Mouse (Mus musculus): ENCODE data around the gene Tmc8. TPM values are rescaled to one million over a fixed set of nuclear protein-coding genes. Genes with fewer than 3 reads are reported as not detected.

The Tmc8 gene
- polyA plus RNA-seq, 1 experiment, result 59.6 TPM

- TF ChIP-seq POLR2A (IDR thresholded peaks at IDR 0.05; ENCODE audit: low read depth, low read length) (no peak; the same call in 1 of the 2 replicates), CTCF (IDR thresholded peaks at IDR 0.05; ENCODE audit: extremely low read depth, insufficient read length, insufficient replicate concordance, low read depth, low read length) (no peak)
These were observed 43.6 kb downstream of the Tmc8 start, which contains the start of the genes Afmid and Tk1 for GRCm38 (mm10) chr11:117825333-117826101. Afmid (plus strand) TSS chr11:117825924. Tk1 (minus strand) TSS chr11:117826092.

GRCm38 (mm10) chr11:117826164-117826563 is 44.3 kb downstream of the Tmc8 start:
- no peak for TF ChIP-seq POLR2A (IDR thresholded peaks at IDR 0.05; ENCODE audit: low read depth, low read length)
- TF ChIP-seq CTCF (IDR thresholded peaks at IDR 0.05; ENCODE audit: extremely low read depth, insufficient read length, insufficient replicate concordance, low read depth, low read length), result no peak
- Histone ChIP-seq H3K27me3 (ENCODE audit: control insufficient read depth, insufficient read depth, low read length) (no peaks in the 10 kb centered on the region), H3K4me3 (ENCODE audit: low read depth, low read length) (peak overlapping the region; percentile 67), H3K4me1 (ENCODE audit: control insufficient read depth, insufficient read depth, insufficient read length, low read length) (peaks cover 56% of the 10 kb centered on the region), H3K36me3 (ENCODE audit: control insufficient read depth, insufficient read depth, low read length) (0 out of 2 replicates have a peak, but pooled peaks cover 2% of the 10 kb centered on the region), H3K27ac (ENCODE audit: insufficient read depth, low read depth, low read length) (peak overlapping the region; percentile 56)
- 26% methylated on average over 5 of the region's 5 CpGs for WGBS

More at GRCm38 (mm10) chr11:117825333-117826101, 43.6 kb downstream of the Tmc8 start, which contains the start of the genes Afmid and Tk1:
- 1% methylated on average over 34 of the region's 34 CpGs for WGBS
- Histone ChIP-seq H3K4me1 (ENCODE audit: control insufficient read depth, insufficient read depth, insufficient read length, low read length) (peaks cover 51% of the 10 kb centered on the region), H3K27me3 (ENCODE audit: control insufficient read depth, insufficient read depth, low read length) (no peaks in the 10 kb centered on the region), H3K36me3 (ENCODE audit: control insufficient read depth, insufficient read depth, low read length) (0 out of 2 replicates have a peak, but pooled peaks cover 2% of the 10 kb centered on the region), H3K27ac (ENCODE audit: insufficient read depth, low read depth, low read length) (peak within 1 kb of the TSS; percentile 56), H3K4me3 (ENCODE audit: low read depth, low read length) (peak within 1 kb of the TSS; percentile 67)

- 37% methylated on average over 8 of the region's 8 CpGs for WGBS
- peaks cover 54% of the 10 kb centered on the region for H3K4me1 ChIP-seq (ENCODE audit: control insufficient read depth, insufficient read depth, insufficient read length, low read length)
- H3K36me3 ChIP-seq (ENCODE audit: control insufficient read depth, insufficient read depth, low read length), result 0 out of 2 replicates have a peak, but pooled peaks cover 2% of the 10 kb centered on the region
- no peaks in the 10 kb centered on the region for H3K27me3 ChIP-seq (ENCODE audit: control insufficient read depth, insufficient read depth, low read length)
- H3K27ac ChIP-seq (ENCODE audit: insufficient read depth, low read depth, low read length), result peak overlapping the region; percentile 97
- H3K4me3 ChIP-seq (ENCODE audit: low read depth, low read length), result 0 out of 2 replicates have a peak overlapping the region, but pooled peaks have one; percentile 0
- no peak for TF ChIP-seq CTCF (IDR thresholded peaks at IDR 0.05; ENCODE audit: extremely low read depth, insufficient read length, insufficient replicate concordance, low read depth, low read length)
- no peak for TF ChIP-seq POLR2A (IDR thresholded peaks at IDR 0.05; ENCODE audit: low read depth, low read length)
These were observed 45.0 kb downstream of the Tmc8 start for GRCm38 (mm10) chr11:117826916-117827315.

- 17% methylated on average over 3 of the region's 3 CpGs for WGBS
- Histone ChIP-seq H3K4me3 (ENCODE audit: low read depth, low read length) (peak overlapping the region; percentile 38), H3K27me3 (ENCODE audit: control insufficient read depth, insufficient read depth, low read length) (no peaks in the 10 kb centered on the region), H3K4me1 (ENCODE audit: control insufficient read depth, insufficient read depth, insufficient read length, low read length) (peaks cover 51% of the 10 kb centered on the region), H3K36me3 (ENCODE audit: control insufficient read depth, insufficient read depth, low read length) (0 out of 2 replicates have a peak, but pooled peaks cover 2% of the 10 kb centered on the region), H3K27ac (ENCODE audit: insufficient read depth, low read depth, low read length) (peak overlapping the region; percentile 97)
- TF ChIP-seq POLR2A (IDR thresholded peaks at IDR 0.05; ENCODE audit: low read depth, low read length) (no peak), CTCF (IDR thresholded peaks at IDR 0.05; ENCODE audit: extremely low read depth, insufficient read length, insufficient replicate concordance, low read depth, low read length) (no peak)
These were observed 45.5 kb downstream of the Tmc8 start for GRCm38 (mm10) chr11:117827386-117827785.

GRCm38 (mm10) chr11:117828149-117828887 is 46.4 kb downstream of the Tmc8 start:
- Histone ChIP-seq H3K27ac (ENCODE audit: insufficient read depth, low read depth, low read length) (peak overlapping the region; percentile 97), H3K36me3 (ENCODE audit: control insufficient read depth, insufficient read depth, low read length) (no peaks in the 10 kb centered on the region), H3K4me1 (ENCODE audit: control insufficient read depth, insufficient read depth, insufficient read length, low read length) (peaks cover 50% of the 10 kb centered on the region), H3K4me3 (ENCODE audit: low read depth, low read length) (peak overlapping the region; percentile 38), H3K27me3 (ENCODE audit: control insufficient read depth, insufficient read depth, low read length) (no peaks in the 10 kb centered on the region)
- WGBS, result 12% methylated on average over 18 of the region's 18 CpGs
- TF ChIP-seq CTCF (IDR thresholded peaks at IDR 0.05; ENCODE audit: extremely low read depth, insufficient read length, insufficient replicate concordance, low read depth, low read length), result no peak
- TF ChIP-seq POLR2A (IDR thresholded peaks at IDR 0.05; ENCODE audit: low read depth, low read length), result no peak

DNA sequence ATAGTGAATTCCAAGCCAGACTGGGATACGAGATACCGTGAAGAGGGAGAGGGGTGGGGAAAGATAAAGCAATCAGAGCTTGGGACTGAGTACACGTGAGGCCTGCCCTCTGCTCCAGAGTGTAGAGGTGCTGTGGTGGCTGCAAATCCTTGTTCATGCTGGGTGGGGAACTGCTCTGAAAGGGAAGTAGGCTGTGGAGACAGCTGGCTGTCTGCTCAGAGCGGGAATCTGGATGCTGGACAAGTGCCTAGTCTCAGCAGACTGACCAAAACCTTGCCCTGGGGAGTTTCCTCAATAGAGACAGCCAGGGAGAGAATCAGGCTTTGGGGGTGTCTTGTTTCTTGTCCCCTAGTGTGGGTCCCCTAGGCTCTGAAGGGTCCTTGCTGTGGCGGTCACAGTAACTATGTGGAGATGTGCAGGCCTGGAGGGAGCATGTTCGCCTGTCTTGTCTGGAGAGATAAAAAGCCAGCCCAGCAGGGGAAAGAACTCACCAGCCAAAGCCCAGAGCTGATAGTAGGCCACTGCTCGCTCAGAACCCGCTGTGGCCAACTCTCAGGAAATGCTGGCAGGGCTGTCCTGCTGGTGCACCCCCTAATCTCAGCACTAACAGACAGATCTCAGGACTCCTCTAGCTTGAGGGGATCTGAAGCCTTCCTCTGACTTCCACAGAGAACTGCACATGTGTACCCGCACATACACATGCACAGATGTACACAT is 47.2 kb downstream of the Tmc8 start:
- Histone ChIP-seq H3K36me3 (ENCODE audit: control insufficient read depth, insufficient read depth, low read length) (no peaks in the 10 kb centered on the region), H3K27ac (ENCODE audit: insufficient read depth, low read depth, low read length) (peak overlapping the region; percentile 97), H3K4me1 (ENCODE audit: control insufficient read depth, insufficient read depth, insufficient read length, low read length) (peaks cover 54% of the 10 kb centered on the region), H3K4me3 (ENCODE audit: low read depth, low read length) (no peak overlapping the region), H3K27me3 (ENCODE audit: control insufficient read depth, insufficient read depth, low read length) (no peaks in the 10 kb centered on the region)
- 21% methylated on average over 9 of the region's 9 CpGs for WGBS
- TF ChIP-seq CTCF (IDR thresholded peaks at IDR 0.05; ENCODE audit: extremely low read depth, insufficient read length, insufficient replicate concordance, low read depth, low read length) (no peak), POLR2A (IDR thresholded peaks at IDR 0.05; ENCODE audit: low read depth, low read length) (peak; percentile 52; the same call in 1 of the 2 replicates)

Data from small intestine, adult 2 months (tissue).